Mouse (Mus musculus) C2C12 (cell line): ENCODE measurements around the gene Mras.

Experiments used
- CTCF ChIP-seq: IDR thresholded peaks from one replicate; pipeline ENCODE4 v1.5.1; 2011; ENCODE audit not compliant: control insufficient read depth, insufficient read depth, insufficient read length
- FOSL1 ChIP-seq: IDR thresholded peaks from one replicate; pipeline ENCODE4 v1.8.0; 2011; ENCODE audit warnings: mild to moderate bottlenecking, low read length; ENCODE audit not compliant: poor library complexity, insufficient read depth, severe bottlenecking

DNA sequence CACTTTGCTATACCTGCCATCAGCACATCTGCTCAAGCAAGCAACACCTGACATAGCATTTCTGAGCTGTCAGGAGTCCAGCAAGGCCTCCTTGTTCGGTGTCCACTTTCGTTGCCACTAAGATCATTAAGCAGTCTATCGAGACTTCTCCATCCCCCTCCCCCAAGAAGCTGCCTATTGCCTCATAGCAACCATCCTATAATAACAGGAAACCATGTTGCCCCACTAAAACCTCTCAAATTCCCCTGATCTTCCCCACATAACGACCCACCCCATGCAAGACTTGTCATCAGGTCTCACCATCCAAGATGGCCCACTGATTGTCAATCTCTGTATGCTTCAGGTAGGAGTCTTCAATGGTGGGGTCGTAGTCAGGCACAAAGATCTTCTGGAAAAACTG lies 26.1 kb downstream of the Mras start:
- TF ChIP-seq CTCF (no peak), FOSL1 (no peak)
